Mouse (Mus musculus): ENCODE measurements around the gene Hoxb7. TPM values are rescaled to one million over a fixed set of nuclear protein-coding genes. Genes with fewer than 3 reads are reported as not detected.

The Hoxb7 gene
- polyA plus RNA-seq, 1 experiment from 2014 or later, result 2.2 TPM

GRCm38 (mm10) chr11:96260310-96260970 is 26.0 kb upstream of the Hoxb7 start:
- no peaks in the 10 kb centered on the region for H3K36me3 ChIP-seq
- no peak overlapping the region for H3K27ac ChIP-seq
- peaks cover 17% of the 10 kb centered on the region for H3K4me1 ChIP-seq
- H3K27me3 ChIP-seq, result peaks cover 100% of the 10 kb centered on the region
- no peak for ATAC-seq (ENCODE audit: low FRiP score, low read depth)
- under 1% methylated on average over 23 of the region's 23 CpGs for WGBS
- peak overlapping the region; percentile 41 for H3K4me2 ChIP-seq (replicated peaks)
- no peak overlapping the region for H3K9ac ChIP-seq
- H3K9me3 ChIP-seq, result no peaks in the 10 kb centered on the region
- 0 out of 2 replicates have a peak overlapping the region, but pooled peaks have one; percentile 6 for H3K4me3 ChIP-seq

- H3K27me3 ChIP-seq, result peaks cover 100% of the 10 kb centered on the region
- 0 out of 2 replicates have a peak overlapping the region, but pooled peaks have one; percentile 14 for H3K4me2 ChIP-seq (replicated peaks)
- no peak overlapping the region for H3K27ac ChIP-seq
- 2% methylated on average over 24 of the region's 24 CpGs for WGBS
- no peaks in the 10 kb centered on the region for H3K9me3 ChIP-seq
- no peak for ATAC-seq (ENCODE audit: low FRiP score, low read depth)
- H3K9ac ChIP-seq, result no peak overlapping the region
- H3K36me3 ChIP-seq, result no peaks in the 10 kb centered on the region
- H3K4me3 ChIP-seq, result peak overlapping the region; percentile 3; the same call in 1 of the 2 replicates
- H3K4me1 ChIP-seq, result peaks cover 20% of the 10 kb centered on the region
Observed at GRCm38 (mm10) chr11:96261323-96261890, 25.0 kb upstream of the Hoxb7 start.

GRCm38 (mm10) chr11:96262262-96262830 is 24.1 kb upstream of the Hoxb7 start:
- peaks cover 20% of the 10 kb centered on the region for H3K4me1 ChIP-seq
- H3K27me3 ChIP-seq, result peaks cover 100% of the 10 kb centered on the region
- H3K9me3 ChIP-seq, result no peaks in the 10 kb centered on the region
- H3K27ac ChIP-seq, result no peak overlapping the region
- no peaks in the 10 kb centered on the region for H3K36me3 ChIP-seq
- no peak for ATAC-seq (ENCODE audit: low FRiP score, low read depth)
- H3K4me3 ChIP-seq, result no peak overlapping the region
- no peak overlapping the region for H3K4me2 ChIP-seq (replicated peaks)
- 24% methylated on average over 6 of the region's 6 CpGs for WGBS
- H3K9ac ChIP-seq, result no peak overlapping the region

GRCm38 (mm10) chr11:96263636-96264389 is 22.6 kb upstream of the Hoxb7 start:
- Histone ChIP-seq H3K4me2 (replicated peaks) (no peak overlapping the region), H3K4me1 (peaks cover 20% of the 10 kb centered on the region), H3K4me3 (no peak overlapping the region), H3K27me3 (peaks cover 99% of the 10 kb centered on the region), H3K27ac (no peak overlapping the region), H3K9ac (no peak overlapping the region), H3K36me3 (no peaks in the 10 kb centered on the region), H3K9me3 (no peaks in the 10 kb centered on the region)
- 7% methylated on average over 33 of the region's 33 CpGs for whole genome bisulfite sequencing
- ATAC-seq (ENCODE audit: low FRiP score, low read depth), result no peak

- Histone ChIP-seq H3K36me3 (no peaks in the 10 kb centered on the region), H3K27me3 (peaks cover 99% of the 10 kb centered on the region), H3K4me3 (no peak overlapping the region), H3K9ac (no peak overlapping the region), H3K4me1 (peaks cover 20% of the 10 kb centered on the region), H3K4me2 (replicated peaks) (no peak overlapping the region), H3K9me3 (no peaks in the 10 kb centered on the region), H3K27ac (no peak overlapping the region)
- ATAC-seq (ENCODE audit: low FRiP score, low read depth), result no peak
- WGBS, result 27% methylated on average over 8 of the region's 8 CpGs
Observed at GRCm38 (mm10) chr11:96264390-96265020, 21.9 kb upstream of the Hoxb7 start.

GRCm38 (mm10) chr11:96265954-96266353 is 20.5 kb upstream of the Hoxb7 start:
- Histone ChIP-seq H3K27ac (no peak overlapping the region), H3K9ac (no peak overlapping the region), H3K9me3 (no peaks in the 10 kb centered on the region), H3K4me3 (no peak overlapping the region), H3K27me3 (peaks cover 99% of the 10 kb centered on the region), H3K36me3 (no peaks in the 10 kb centered on the region), H3K4me1 (peaks cover 19% of the 10 kb centered on the region), H3K4me2 (replicated peaks) (no peak overlapping the region)
- 13% methylated on average over 7 of the region's 7 CpGs for WGBS
- peak; percentile 19; the same call in 1 of the 2 replicates for ATAC-seq (ENCODE audit: low FRiP score, low read depth)

- no peak overlapping the region for H3K9ac ChIP-seq
- 28% methylated on average over 7 of the region's 7 CpGs for WGBS
- no peak overlapping the region for H3K27ac ChIP-seq
Observed at GRCm38 (mm10) chr11:96267021-96267920, 19.2 kb upstream of the Hoxb7 start.

GRCm38 (mm10) chr11:96268031-96268745 is 18.2 kb upstream of the Hoxb7 start:
- no peak overlapping the region for H3K9ac ChIP-seq
- H3K4me3 ChIP-seq, result no peak overlapping the region
- H3K27me3 ChIP-seq, result peaks cover 99% of the 10 kb centered on the region
- WGBS, result 19% methylated on average over 1 of the region's 1 CpGs
- no peaks in the 10 kb centered on the region for H3K36me3 ChIP-seq
- ATAC-seq (ENCODE audit: low FRiP score, low read depth), result no peak
- H3K27ac ChIP-seq, result no peak overlapping the region
- H3K9me3 ChIP-seq, result no peaks in the 10 kb centered on the region
- no peak overlapping the region for H3K4me2 ChIP-seq (replicated peaks)
- peaks cover 29% of the 10 kb centered on the region for H3K4me1 ChIP-seq

More at GRCm38 (mm10) chr11:96267021-96267920, 19.2 kb upstream of the Hoxb7 start:
- Histone ChIP-seq H3K9me3 (no peaks in the 10 kb centered on the region), H3K36me3 (no peaks in the 10 kb centered on the region), H3K27me3 (peaks cover 99% of the 10 kb centered on the region), H3K4me3 (no peak overlapping the region), H3K4me2 (replicated peaks) (no peak overlapping the region), H3K4me1 (peaks cover 26% of the 10 kb centered on the region)
- ATAC-seq (ENCODE audit: low FRiP score, low read depth), result no peak

GRCm38 (mm10) chr11:96269869-96270268 is 16.6 kb upstream of the Hoxb7 start:
- ATAC-seq (ENCODE audit: low FRiP score, low read depth), result no peak
- Histone ChIP-seq H3K36me3 (no peaks in the 10 kb centered on the region), H3K4me2 (replicated peaks) (no peak overlapping the region; the same call in 1 of the 2 replicates), H3K27me3 (peaks cover 99% of the 10 kb centered on the region), H3K27ac (no peak overlapping the region), H3K4me3 (no peak overlapping the region), H3K9ac (no peak overlapping the region), H3K4me1 (peaks cover 29% of the 10 kb centered on the region), H3K9me3 (no peaks in the 10 kb centered on the region)
- under 1% methylated on average over 19 of the region's 19 CpGs for WGBS

GRCm38 (mm10) chr11:96270996-96271540 is 15.4 kb upstream of the Hoxb7 start, which contains the start of gene Hoxb9:
Gene Hoxb9, plus strand, starts transcription at chr11:96271457.
- Histone ChIP-seq H3K4me2 (replicated peaks) (peak within 1 kb of the TSS; percentile 52), H3K9me3 (no peaks in the 10 kb centered on the region), H3K4me1 (peaks cover 27% of the 10 kb centered on the region), H3K36me3 (no peaks in the 10 kb centered on the region), H3K27ac (no peak within 1 kb of the TSS), H3K4me3 (peak within 1 kb of the TSS; percentile 31), H3K9ac (peak within 1 kb of the TSS; percentile 1; the same call in 1 of the 2 replicates), H3K27me3 (peaks cover 99% of the 10 kb centered on the region)
- ATAC-seq (ENCODE audit: low FRiP score, low read depth), result no peak
- WGBS, result 0% methylated on average over 40 of the region's 40 CpGs
